Mouse (Mus musculus): ENCODE data around the gene Arih2. TPM values are rescaled to one million over a fixed set of nuclear protein-coding genes. Genes with fewer than 3 reads are reported as not detected.

The Arih2 gene
- total RNA-seq, 2 experiments from 2014 or later = 47.8 to 54.4 TPM

GRCm38 (mm10) chr9:108594354-108594753, 54.8 kb downstream of the Arih2 start:
- no peak for DNase-seq
- intact Hi-C loops (cut with DNase I) = no loop called here

GRCm38 (mm10) chr9:108591462-108591861, 57.7 kb downstream of the Arih2 start:
- DNase-seq = no peak
- intact Hi-C loops (cut with DNase I) = no loop called here

DNA sequence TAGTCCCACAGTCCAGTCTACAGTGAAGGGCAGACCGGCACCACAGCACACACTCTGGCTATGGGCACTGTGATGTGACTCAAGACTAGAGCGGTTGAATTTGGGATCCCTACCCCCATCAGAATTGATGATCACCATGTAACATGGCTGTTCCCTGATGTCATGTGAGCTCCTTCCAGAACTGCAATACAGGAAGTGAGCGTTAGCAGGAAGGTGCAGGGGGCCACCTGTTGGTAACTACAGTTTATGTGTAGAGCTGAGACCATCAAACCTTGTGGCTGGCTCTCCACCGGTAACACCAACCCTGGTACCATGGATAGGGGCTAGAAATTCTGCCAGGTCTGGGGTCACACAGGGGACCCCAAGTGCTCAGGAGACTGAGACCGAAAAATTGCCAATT, 60.0 kb downstream of the Arih2 start:
- DNase-seq = no peak
- intact Hi-C loops (cut with DNase I) = no loop called here

DNA sequence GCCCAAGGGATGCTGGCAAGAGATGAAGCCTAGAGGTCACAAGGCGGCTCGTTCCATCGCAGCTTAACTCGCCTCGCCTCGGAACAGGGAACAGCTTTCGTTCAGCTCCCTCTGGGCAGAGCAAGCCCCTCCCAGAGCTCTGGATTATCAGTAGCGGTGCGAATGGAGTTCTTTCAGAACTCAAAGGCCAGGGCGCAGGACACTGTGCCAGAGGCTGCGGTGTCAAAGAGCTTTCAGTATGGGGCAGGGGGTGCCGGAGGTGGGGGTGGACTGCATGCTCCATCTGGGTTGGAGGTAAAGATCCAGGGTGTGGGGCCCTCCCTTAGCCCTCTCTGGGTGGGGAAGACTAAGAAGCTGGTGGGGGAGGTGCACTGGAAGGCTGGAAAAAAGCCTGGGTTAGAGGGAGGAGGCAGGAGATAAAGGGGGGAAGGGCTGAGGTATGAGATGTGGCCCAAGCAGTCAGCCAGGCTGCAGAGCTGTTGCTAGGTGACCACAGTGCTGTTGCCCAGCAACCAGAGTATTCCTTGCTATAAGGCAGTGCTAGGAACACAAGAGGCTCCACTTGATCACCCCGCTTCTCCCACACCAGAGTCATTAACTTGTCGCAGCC, 61.5 kb downstream of the Arih2 start:
- DNase-seq = peak; percentile 62 to 70
- intact Hi-C loops (cut with DNase I) = no loop called here

GRCm38 (mm10) chr9:108579344-108579690, 69.9 kb downstream of the Arih2 start:
- no peak for DNase-seq
- intact Hi-C loops (cut with DNase I) = no loop called here

- DNase-seq = peak; percentile 85 to 86
- intact Hi-C loops (cut with DNase I) = no loop called here
Observed at GRCm38 (mm10) chr9:108578545-108579343, 70.4 kb downstream of the Arih2 start, which contains the start of gene Wdr6. Wdr6 (minus strand) TSS chr9:108578739.

DNA sequence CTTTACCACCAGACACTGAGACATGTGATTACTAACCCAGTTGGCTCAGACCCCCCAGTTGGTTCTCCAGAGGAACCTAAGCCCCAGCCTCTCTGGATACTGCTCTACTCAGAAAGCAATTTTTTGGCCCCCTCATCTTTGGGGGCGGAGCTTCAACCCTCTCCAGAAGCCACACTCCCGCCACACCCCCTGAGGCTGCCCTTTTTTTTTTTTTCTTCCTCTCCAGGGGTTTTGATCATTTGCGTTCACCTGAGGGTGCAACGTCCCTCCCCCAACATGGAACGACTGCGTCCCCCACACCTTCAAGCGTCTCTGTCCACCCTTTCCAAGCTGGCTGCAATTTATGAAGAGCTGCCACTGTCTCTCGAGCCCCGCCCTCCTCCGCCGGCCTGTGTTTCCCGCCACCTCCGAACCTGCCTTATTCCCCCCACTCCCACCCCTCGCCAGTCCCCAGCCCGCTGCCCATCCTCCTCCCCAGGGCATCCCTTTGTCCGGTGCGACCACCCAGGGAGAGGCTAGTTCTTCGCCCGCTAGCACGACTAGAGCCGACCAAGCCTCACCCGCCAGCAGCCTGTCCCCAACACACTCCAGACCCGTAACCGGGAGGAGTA, 71.1 kb downstream of the Arih2 start:
- peak; percentile 47 to 51 for DNase-seq
- intact Hi-C loops (cut with DNase I) = no loop called here

DNA sequence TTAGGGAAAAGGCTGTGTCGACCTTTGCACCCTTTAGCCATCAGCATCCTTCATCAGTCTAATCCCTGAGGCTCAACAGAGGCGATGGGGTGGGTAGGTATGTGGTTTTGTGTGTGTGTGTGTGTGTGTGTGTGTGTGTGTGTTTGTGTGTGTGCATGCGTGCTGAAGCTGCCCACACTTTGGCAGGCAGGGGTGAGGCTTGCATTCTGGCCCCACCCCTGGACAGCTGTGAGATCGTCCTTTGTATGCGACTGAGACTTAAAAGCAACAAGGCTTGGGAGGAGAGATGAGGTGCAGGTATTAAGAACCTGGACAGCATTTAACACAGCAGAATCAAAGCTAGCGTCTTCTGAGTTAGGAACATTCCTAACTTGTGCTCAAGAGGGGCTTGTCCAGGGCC, 72.2 kb downstream of the Arih2 start:
- DNase-seq = no peak
- intact Hi-C loops (cut with DNase I) = no loop called here

DNA sequence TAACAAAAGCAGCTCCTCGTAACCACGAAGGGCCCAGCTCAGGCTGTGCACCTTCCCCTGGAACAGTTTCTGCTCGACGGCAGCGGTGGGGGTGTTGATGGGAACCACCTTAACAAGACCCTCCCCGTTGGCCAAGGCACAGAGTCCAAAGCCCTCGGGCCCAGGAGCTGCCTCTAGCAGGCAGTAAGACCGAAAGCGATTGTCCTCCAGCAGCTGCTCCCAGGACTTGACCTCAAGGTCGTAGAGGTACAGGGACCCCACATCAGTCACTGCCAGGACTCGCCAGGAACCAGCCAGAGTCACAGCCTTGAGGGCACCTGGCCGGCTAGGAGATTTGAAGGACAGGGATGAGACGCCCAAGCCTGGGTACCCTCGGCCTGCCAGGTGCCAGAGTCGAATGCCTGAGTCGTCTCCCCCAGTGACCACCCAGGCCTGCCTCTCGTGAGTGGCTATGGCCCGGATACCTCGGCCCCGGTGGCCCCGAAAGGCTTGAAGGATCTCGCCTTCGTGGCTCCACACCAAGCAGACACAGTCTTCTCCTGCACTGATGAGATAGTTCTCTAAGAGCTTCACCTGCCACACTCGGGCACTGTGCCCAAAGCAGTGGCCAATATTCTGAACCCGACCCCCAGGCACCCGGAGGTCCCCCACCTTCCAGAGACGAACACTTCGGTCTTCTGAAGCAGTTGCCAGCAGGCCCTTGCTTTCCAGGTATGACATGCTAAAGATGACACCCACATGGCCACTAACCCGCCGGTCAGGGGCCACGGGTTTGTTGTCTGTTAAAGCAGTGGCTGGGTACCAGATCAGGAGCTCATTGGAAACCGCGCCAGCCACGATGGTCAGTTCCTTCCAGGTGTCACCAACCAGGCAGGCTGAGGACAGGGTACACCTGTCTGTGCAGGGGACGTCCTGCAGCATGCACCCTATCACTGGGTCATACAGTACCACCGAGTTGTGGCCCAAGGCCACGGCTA, 73.6 kb downstream of the Arih2 start:
- intact Hi-C loops (cut with DNase I) = no loop called here
- no peak for DNase-seq

- DNase-seq = no peak
- intact Hi-C loops (cut with DNase I) = no loop called here
Observed at GRCm38 (mm10) chr9:108574921-108575320, 74.3 kb downstream of the Arih2 start.

DNA sequence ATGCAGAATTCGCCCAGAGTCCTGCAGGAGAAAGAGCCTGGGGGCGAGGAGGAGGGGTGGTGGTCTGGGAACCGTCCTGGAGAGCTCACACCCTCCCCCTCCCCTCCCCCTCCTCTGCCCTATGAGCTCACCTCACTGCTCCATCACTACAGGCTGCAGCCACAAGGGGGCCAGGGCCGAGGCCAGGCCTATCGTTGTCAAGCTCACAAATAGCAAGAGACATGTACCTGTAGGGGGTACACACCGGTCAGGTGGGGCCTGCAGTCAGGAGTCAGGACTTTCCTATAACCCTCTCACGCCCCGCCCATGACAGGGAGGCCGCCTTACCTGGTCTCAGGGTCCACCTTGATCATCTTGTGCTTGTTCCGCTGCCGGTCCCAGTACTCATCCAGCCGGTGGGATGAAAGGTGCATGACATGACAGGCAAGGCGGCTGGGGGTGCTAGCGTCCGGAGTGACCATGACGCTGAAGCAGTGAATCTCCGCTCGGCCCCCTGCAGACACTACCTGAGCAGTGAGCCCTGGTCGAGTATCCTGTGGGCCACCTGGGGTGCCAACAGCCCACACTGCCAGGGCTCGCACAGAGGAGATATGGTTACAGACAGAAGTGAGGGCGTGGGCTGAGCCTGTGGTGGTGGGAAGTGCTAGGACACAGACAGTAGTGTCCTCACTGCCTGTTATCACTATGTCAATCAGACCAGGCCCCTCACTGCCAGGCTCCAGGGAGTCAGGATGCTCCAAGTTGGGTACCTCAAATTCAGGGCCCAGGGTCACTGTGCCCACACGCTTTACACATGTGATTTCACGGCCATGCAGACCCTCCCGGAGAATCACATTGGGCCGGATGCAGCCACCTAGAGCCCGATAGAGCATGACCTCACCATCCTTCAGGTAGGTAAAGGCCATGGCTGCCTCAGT, 75.2 kb downstream of the Arih2 start:
- DNase-seq = no peak
- intact Hi-C loops (cut with DNase I) = no loop called here

DNA sequence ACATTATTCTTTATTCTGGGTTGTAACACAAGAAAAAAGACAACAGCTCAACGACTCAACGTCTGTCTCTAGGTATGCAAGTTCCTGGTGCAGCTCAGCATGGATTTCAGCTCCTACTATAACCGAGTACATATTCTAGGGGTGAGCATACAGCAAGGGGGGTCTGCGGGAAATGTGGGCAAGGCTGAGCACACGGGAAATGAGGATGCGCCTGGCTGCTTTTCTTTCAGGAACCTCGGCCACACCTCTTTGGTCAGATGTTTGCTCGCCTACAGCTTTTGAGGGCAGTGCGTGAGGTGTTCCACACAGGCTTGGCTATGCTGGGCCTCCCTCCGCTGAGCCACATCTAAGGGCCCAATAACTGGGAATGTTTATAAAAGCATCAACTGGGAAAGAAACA, 76.9 kb downstream of the Arih2 start:
- no peak for DNase-seq
- intact Hi-C loops (cut with DNase I) = no loop called here

DNA sequence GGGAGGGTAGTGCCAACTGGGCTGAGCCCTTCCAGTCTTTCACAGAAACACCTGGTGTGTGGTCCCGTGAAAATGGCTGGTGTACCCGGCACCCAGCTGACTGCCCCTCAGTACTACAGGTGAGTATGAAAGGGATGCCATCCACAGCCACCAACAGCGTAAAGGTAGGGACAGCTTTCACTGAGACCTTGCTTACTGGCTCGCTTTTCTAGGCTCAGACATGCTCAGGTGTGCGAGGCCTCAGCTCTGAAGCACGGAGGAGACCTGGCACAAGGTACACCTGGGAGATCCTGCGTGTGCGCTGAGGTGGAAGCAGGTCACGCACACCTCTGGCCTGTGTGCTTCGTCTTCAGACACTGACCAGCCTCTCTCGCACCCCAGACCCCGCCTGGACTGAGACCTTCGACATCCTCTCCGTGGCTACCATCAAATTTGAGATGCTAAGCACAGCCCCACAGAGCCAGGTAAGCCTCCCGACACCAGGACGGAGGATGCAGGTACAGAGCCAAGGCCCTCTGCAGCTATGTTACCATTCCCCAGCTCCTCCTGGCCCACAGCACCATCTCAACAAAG, 77.7 kb downstream of the Arih2 start:
- no peak for DNase-seq
- intact Hi-C loops (cut with DNase I) = no loop called here

- intact Hi-C loops (cut with DNase I) = no loop called here
- peak; percentile 70 to 80 for DNase-seq
Observed at GRCm38 (mm10) chr9:108570207-108570896, 78.8 kb downstream of the Arih2 start.

- intact Hi-C loops (cut with DNase I) = no loop called here
Observed at GRCm38 (mm10) chr9:108569381-108570206, 79.6 kb downstream of the Arih2 start, which contains the start of gene Dalrd3. Dalrd3 (plus strand) TSS chr9:108569886.

GRCm38 (mm10) chr9:108568511-108568921, 80.7 kb downstream of the Arih2 start:
- intact Hi-C loops (cut with DNase I) = no loop called here

More at GRCm38 (mm10) chr9:108569381-108570206, 79.6 kb downstream of the Arih2 start, which contains the start of gene Dalrd3:
- peak; percentile 80 for DNase-seq

GRCm38 (mm10) chr9:108567931-108568419, 81.2 kb downstream of the Arih2 start:
- intact Hi-C loops (cut with DNase I) = loop anchor here (1.0 kb wide), 1 partner anchor 81 kb away; the partner anchor contains the start of gene Arih2
- peak in 1 of 2 experiments; percentile 41 for DNase-seq

More at GRCm38 (mm10) chr9:108568511-108568921, 80.7 kb downstream of the Arih2 start:
- DNase-seq = no peak

Measured in heart, postnatal 36 days (tissue).